Mouse (Mus musculus) neural tube, embryonic 13.5 days (tissue): ENCODE measurements at regions not wholly inside any gene's neighbourhood (a gene's known extent, or its start where the extent isn't known, plus 50 kb on each side); places are given as distances from the start of the nearest gene placed in this dataset.

Experiments used
- ATAC-seq: fragments of 200-750 bp; cut with Nextera tagmentation; 2 replicates; pipeline ENCODE4 v1.8.0; 2017; ENCODE audit warnings: low read depth, mild to moderate bottlenecking, moderate TSS enrichment, moderate library complexity
- H3K27ac ChIP-seq: fragments of 300-500 bp; sonication (generic); replicated peaks from 2 replicates; pipeline ENCODE4 v1.5.1; 2015; ENCODE audit warnings: moderate library complexity, mild to moderate bottlenecking, inconsistent platforms
- H3K27me3 ChIP-seq: fragments of 300-500 bp; sonication (generic); 2 replicates; pipeline ENCODE4 v1.6.1; 2015; ENCODE audit warnings: mild to moderate bottlenecking, inconsistent platforms
- H3K36me3 ChIP-seq: fragments of 300-500 bp; sonication (generic); 2 replicates; pipeline ENCODE4 v1.6.1; 2015; ENCODE audit warnings: mild to moderate bottlenecking, inconsistent platforms
- H3K4me1 ChIP-seq: fragments of 300-500 bp; sonication (generic); replicated peaks from 2 replicates; pipeline ENCODE4 v1.6.1; 2015; ENCODE audit warnings: inconsistent platforms
- H3K4me2 ChIP-seq: fragments of 300-500 bp; sonication (generic); 2 replicates; pipeline ENCODE4 v1.6.1; 2015; ENCODE audit warnings: inconsistent platforms, mild to moderate bottlenecking, moderate library complexity
- H3K4me3 ChIP-seq: fragments of 300-500 bp; sonication (generic); 2 replicates; pipeline ENCODE4 v1.5.1; 2015; ENCODE audit warnings: mild to moderate bottlenecking, inconsistent platforms
- H3K9ac ChIP-seq: fragments of 300-500 bp; sonication (generic); 2 replicates; pipeline ENCODE4 v1.6.1; 2015; ENCODE audit warnings: moderate library complexity, mild to moderate bottlenecking, inconsistent platforms
- H3K9me3 ChIP-seq: fragments of 300-500 bp; sonication (generic); 2 replicates; pipeline ENCODE4 v1.6.1; 2016; ENCODE audit warnings: inconsistent platforms
- WGBS: fragments of 180-500 bp; shearing (Covaris S2); methylation state at CpG from one replicate; pipeline ENCODE4 v1.1.7; 2015; 5-methylcytosine and 5-hydroxymethylcytosine counted together

- WGBS = 76% methylated on average over 3 of the region's 3 CpGs
- no peak overlapping the region for H3K4me3 ChIP-seq
- H3K9me3 ChIP-seq = no peaks in the 10 kb centered on the region
- H3K4me1 ChIP-seq = peaks cover 10% of the 10 kb centered on the region
- ATAC-seq = no peak
- H3K4me2 ChIP-seq = no peak overlapping the region
- no peaks in the 10 kb centered on the region for H3K27me3 ChIP-seq
- no peak overlapping the region for H3K27ac ChIP-seq
- no peaks in the 10 kb centered on the region for H3K36me3 ChIP-seq
- no peak overlapping the region for H3K9ac ChIP-seq
Observed at GRCm38 (mm10) chr3:21820051-21820598, 256.3 kb upstream of the Tbl1xr1 start.

GRCm38 (mm10) chr3:21822675-21823074 lies 253.8 kb upstream of the Tbl1xr1 start:
- peaks cover 10% of the 10 kb centered on the region for H3K4me1 ChIP-seq

GRCm38 (mm10) chr3:21823331-21823730 lies 253.1 kb upstream of the Tbl1xr1 start:
- Histone ChIP-seq H3K9me3 (no peaks in the 10 kb centered on the region), H3K4me2 (no peak overlapping the region), H3K4me3 (no peak overlapping the region), H3K9ac (no peak overlapping the region), H3K4me1 (peaks cover 10% of the 10 kb centered on the region), H3K27ac (no peak overlapping the region), H3K27me3 (no peaks in the 10 kb centered on the region), H3K36me3 (no peaks in the 10 kb centered on the region)
- WGBS = 76% methylated on average over 4 of the region's 4 CpGs
- no peak for ATAC-seq

More at GRCm38 (mm10) chr3:21822675-21823074, 253.8 kb upstream of the Tbl1xr1 start:
- no peak overlapping the region for H3K27ac ChIP-seq
- no peak overlapping the region for H3K4me3 ChIP-seq
- no peaks in the 10 kb centered on the region for H3K36me3 ChIP-seq
- no peak overlapping the region for H3K9ac ChIP-seq
- ATAC-seq = no peak
- H3K4me2 ChIP-seq = no peak overlapping the region
- H3K27me3 ChIP-seq = no peaks in the 10 kb centered on the region
- WGBS = 83% methylated on average over 4 of the region's 4 CpGs
- no peaks in the 10 kb centered on the region for H3K9me3 ChIP-seq

GRCm38 (mm10) chr3:21824101-21824880 lies 252.2 kb upstream of the Tbl1xr1 start:
- H3K9me3 ChIP-seq = no peaks in the 10 kb centered on the region
- peaks cover 10% of the 10 kb centered on the region for H3K4me1 ChIP-seq
- ATAC-seq = peak; percentile 73
- no peak overlapping the region for H3K4me3 ChIP-seq
- WGBS = 43% methylated on average over 8 of the region's 8 CpGs
- H3K36me3 ChIP-seq = no peaks in the 10 kb centered on the region
- H3K9ac ChIP-seq = no peak overlapping the region
- no peaks in the 10 kb centered on the region for H3K27me3 ChIP-seq
- H3K27ac ChIP-seq = no peak overlapping the region
- no peak overlapping the region for H3K4me2 ChIP-seq

GRCm38 (mm10) chr3:21824913-21825610 lies 251.4 kb upstream of the Tbl1xr1 start:
- no peak overlapping the region for H3K27ac ChIP-seq
- H3K4me3 ChIP-seq = no peak overlapping the region
- H3K27me3 ChIP-seq = no peaks in the 10 kb centered on the region
- H3K4me2 ChIP-seq = no peak overlapping the region
- 90% methylated on average over 5 of the region's 5 CpGs for WGBS
- no peaks in the 10 kb centered on the region for H3K9me3 ChIP-seq
- ATAC-seq = no peak
- H3K36me3 ChIP-seq = no peaks in the 10 kb centered on the region
- no peak overlapping the region for H3K9ac ChIP-seq
- H3K4me1 ChIP-seq = peaks cover 10% of the 10 kb centered on the region

- Histone ChIP-seq H3K9ac (no peak overlapping the region), H3K4me2 (no peak overlapping the region), H3K9me3 (no peaks in the 10 kb centered on the region), H3K4me1 (peaks cover 10% of the 10 kb centered on the region), H3K36me3 (no peaks in the 10 kb centered on the region), H3K27ac (no peak overlapping the region), H3K4me3 (no peak overlapping the region), H3K27me3 (no peaks in the 10 kb centered on the region)
- ATAC-seq = no peak
Observed at GRCm38 (mm10) chr3:21827656-21828055, 248.8 kb upstream of the Tbl1xr1 start.

- H3K4me2 ChIP-seq = no peak overlapping the region
- no peak overlapping the region for H3K4me3 ChIP-seq
- no peaks in the 10 kb centered on the region for H3K4me1 ChIP-seq
- no peaks in the 10 kb centered on the region for H3K9me3 ChIP-seq
- no peak overlapping the region for H3K27ac ChIP-seq
- ATAC-seq = no peak
- H3K27me3 ChIP-seq = no peaks in the 10 kb centered on the region
- 97% methylated on average over 12 of the region's 12 CpGs for WGBS
- H3K36me3 ChIP-seq = no peaks in the 10 kb centered on the region
- H3K9ac ChIP-seq = no peak overlapping the region
Observed at GRCm38 (mm10) chr3:21833111-21833510, 243.3 kb upstream of the Tbl1xr1 start.

- peaks cover 2% of the 10 kb centered on the region; the same call in 1 of the 2 replicates for H3K4me1 ChIP-seq
- H3K4me3 ChIP-seq = no peak overlapping the region
- H3K27ac ChIP-seq = no peak overlapping the region
- H3K36me3 ChIP-seq = no peaks in the 10 kb centered on the region
- no peaks in the 10 kb centered on the region for H3K9me3 ChIP-seq
- no peak overlapping the region for H3K4me2 ChIP-seq
- no peak for ATAC-seq
- no peak overlapping the region for H3K9ac ChIP-seq
- H3K27me3 ChIP-seq = no peaks in the 10 kb centered on the region
- 87% methylated on average over 1 of the region's 1 CpGs for WGBS
Observed at GRCm38 (mm10) chr3:21835526-21835925, 240.9 kb upstream of the Tbl1xr1 start.

- Histone ChIP-seq H3K9me3 (no peaks in the 10 kb centered on the region), H3K4me2 (no peak overlapping the region), H3K4me1 (peaks cover 19% of the 10 kb centered on the region), H3K27me3 (no peaks in the 10 kb centered on the region), H3K27ac (no peak overlapping the region), H3K9ac (no peak overlapping the region), H3K4me3 (no peak overlapping the region), H3K36me3 (no peaks in the 10 kb centered on the region)
- 73% methylated on average over 4 of the region's 4 CpGs for WGBS
- no peak for ATAC-seq
Observed at GRCm38 (mm10) chr3:21837297-21837946, 239.0 kb upstream of the Tbl1xr1 start.

- Histone ChIP-seq H3K27ac (no peak overlapping the region), H3K4me1 (peaks cover 31% of the 10 kb centered on the region), H3K36me3 (no peaks in the 10 kb centered on the region), H3K27me3 (no peaks in the 10 kb centered on the region), H3K4me3 (no peak overlapping the region), H3K9me3 (no peaks in the 10 kb centered on the region), H3K9ac (no peak overlapping the region), H3K4me2 (no peak overlapping the region)
- no peak for ATAC-seq
- WGBS = 36% methylated on average over 5 of the region's 5 CpGs
Observed at GRCm38 (mm10) chr3:21840751-21841488, 235.5 kb upstream of the Tbl1xr1 start.

GRCm38 (mm10) chr3:21841506-21841905 lies 234.9 kb upstream of the Tbl1xr1 start:
- no peak overlapping the region for H3K9ac ChIP-seq
- H3K36me3 ChIP-seq = no peaks in the 10 kb centered on the region
- H3K4me3 ChIP-seq = no peak overlapping the region
- 34% methylated on average over 1 of the region's 1 CpGs for WGBS
- no peak for ATAC-seq
- H3K27me3 ChIP-seq = no peaks in the 10 kb centered on the region
- peaks cover 31% of the 10 kb centered on the region for H3K4me1 ChIP-seq
- H3K9me3 ChIP-seq = no peaks in the 10 kb centered on the region
- no peak overlapping the region for H3K4me2 ChIP-seq
- H3K27ac ChIP-seq = no peak overlapping the region
